Mouse (Mus musculus): ENCODE measurements at regions not wholly inside any gene's neighbourhood (a gene's known extent, or its start where the extent isn't known, plus 50 kb on each side); places are given as distances from the start of the nearest gene placed in this dataset.

GRCm38 (mm10) chr2:132455029-132455428, 69.8 kb upstream of the Prokr2 start:
- TF ChIP-seq CTCF (conservative IDR thresholded peaks at IDR 0.05; ENCODE audit: low read length) (no peak), POU5F1 (IDR thresholded peaks at IDR 0.05; ENCODE audit: borderline replicate concordance, low read length) (no peak), NANOG (IDR thresholded peaks at IDR 0.05; ENCODE audit: borderline replicate concordance, low read length) (no peak)
